Mouse (Mus musculus): ENCODE measurements around the gene Otud7a.

The Otud7a gene

DNA sequence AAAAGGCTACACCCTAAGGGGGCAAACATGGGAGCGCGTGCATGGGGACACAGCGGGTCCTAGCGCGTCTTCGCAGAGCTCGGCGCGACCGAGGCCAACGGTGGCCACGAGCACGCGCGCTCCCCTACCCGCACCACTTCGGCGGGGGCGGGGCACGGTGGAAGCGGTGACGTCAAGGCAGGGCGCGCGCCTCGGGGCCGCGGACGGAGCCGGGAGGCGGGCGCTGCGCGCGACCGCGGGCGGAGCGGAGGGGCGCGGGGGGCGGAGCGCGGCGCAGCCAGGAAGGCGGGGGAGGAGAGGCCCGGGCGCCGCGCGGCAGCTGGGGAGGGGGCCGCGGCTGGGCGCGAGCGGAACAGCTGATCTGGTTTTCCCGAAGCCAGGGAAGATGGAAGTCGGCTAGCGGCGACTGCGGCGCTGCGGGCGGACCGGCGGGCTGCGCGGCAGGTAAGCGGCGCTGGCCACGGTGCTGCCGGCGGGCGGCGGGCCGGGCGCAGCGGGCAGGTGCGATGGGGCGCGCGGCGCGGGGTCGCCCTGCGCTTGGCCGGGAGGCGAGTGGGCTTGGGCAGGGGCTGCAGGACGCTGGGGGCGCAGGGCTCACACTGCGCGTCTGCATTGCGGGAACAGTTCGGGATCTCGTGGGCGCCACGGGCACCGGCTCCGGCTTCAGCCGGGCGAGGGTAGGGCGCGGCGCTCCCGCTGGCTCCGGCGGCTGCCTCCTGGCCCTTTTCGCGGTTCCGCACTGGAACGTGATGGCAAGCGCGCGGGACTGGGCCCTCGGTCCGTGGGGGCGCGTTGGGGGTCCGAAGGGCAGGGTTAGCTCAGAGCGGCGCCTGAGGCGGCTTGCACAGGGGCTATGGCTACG lies at the start of gene Otud7a:
Otud7a (plus strand) TSS at position 268 of the 862 bp plus-strand sequence.
- peak; percentile 75 to 88 for DNase-seq (ENCODE audit: low spot score in 2 of 2)

GRCm38 (mm10) chr7:63405988-63406387 lies 38.6 kb upstream of the Otud7a start:
- no peak for DNase-seq (ENCODE audit: low spot score in 2 of 2)

DNA sequence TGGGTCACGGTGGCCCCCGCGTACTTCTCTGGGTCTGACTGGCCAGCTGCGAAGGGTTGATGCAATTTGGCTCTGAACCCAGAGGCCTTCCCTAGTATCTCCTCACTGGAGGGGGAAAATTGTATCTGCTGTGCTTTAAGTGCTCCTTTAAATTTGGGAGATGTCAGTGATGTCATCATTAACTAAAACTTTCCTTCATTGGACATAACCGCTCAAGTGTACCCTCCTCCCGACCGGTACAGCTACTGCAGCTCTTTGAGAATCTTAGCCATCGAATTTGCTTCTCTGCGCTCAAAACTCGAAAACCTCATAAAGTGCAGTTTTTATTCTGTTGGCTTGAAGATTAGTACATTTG lies 772 bp downstream of the Otud7a start:
- DNase-seq (ENCODE audit: low spot score in 2 of 2): no peak

DNA sequence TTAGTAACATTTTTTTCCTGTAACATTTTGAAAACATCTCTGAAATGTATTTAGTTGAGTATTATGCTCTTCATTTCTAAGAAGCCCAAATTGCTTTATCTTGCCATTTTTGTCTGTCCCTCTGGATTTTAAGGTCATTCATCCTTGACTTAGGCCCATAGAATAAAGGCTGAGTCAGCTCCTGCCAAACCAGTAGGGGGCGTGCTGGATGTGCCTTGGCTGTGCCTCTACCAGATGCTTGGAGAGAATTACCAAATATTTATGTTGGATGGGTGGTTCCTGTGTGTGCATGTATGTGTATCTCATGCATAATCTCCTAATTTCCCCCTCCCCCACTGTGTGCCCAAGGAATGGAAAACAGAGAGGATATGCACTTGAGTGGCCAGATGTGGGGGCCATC lies 2.4 kb downstream of the Otud7a start:
- DNase-seq (ENCODE audit: low spot score in 2 of 2): no peak

GRCm38 (mm10) chr7:63455228-63455627 lies 10.7 kb downstream of the Otud7a start:
- no peak for DNase-seq (ENCODE audit: low spot score in 2 of 2)

DNA sequence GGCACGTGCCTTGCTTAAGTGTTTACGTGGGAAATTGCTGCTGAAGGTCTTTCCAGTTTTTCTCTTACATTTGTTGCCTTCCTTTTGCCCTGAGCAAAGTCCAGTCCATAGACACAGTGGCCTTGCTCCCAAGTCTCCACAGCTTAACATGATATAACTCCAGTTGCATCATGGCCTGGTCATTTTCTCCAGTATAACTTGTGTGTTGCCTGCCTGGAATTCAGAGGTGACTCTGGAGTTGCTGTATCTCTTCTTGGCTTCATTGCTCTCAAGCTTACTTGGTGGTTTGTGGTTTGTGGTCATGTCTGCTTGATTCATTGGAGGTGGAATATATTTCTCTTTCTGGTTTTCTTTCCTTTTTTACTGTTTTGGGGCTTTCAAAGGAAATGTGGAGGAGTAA lies 17.7 kb downstream of the Otud7a start:
- DNase-seq (ENCODE audit: low spot score in 2 of 2): no peak

GRCm38 (mm10) chr7:63462684-63463083 lies 18.1 kb downstream of the Otud7a start:
- DNase-seq (ENCODE audit: low spot score in 2 of 2): no peak

DNA sequence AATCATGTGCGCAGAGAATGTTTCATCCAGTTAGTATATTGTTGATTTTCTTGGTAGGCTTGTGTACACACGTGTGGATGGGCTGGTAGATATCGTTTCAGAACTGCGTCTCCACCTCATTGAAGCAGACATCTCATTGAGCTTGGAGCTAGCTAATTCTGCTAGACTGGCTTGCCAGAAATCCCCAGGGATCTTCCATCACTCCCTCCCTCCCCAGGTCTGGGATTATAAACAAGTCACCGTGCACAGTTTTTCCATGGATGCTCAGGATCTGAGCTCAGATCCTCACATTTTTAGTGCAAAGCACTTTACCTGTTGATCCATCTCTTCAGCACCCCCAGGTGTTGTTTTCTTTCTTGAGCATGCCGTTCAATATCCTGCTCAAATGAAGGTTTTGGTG lies 22.2 kb downstream of the Otud7a start:
- no peak for DNase-seq (ENCODE audit: low spot score in 2 of 2)

GRCm38 (mm10) chr7:63468258-63468657 lies 23.7 kb downstream of the Otud7a start:
- DNase-seq (ENCODE audit: low spot score in 2 of 2): no peak

- DNase-seq (ENCODE audit: low spot score in 2 of 2): no peak
Measured at GRCm38 (mm10) chr7:63483091-63483490, 38.5 kb downstream of the Otud7a start.

GRCm38 (mm10) chr7:63497051-63497547 lies 52.5 kb downstream of the Otud7a start:
- DNase-seq (ENCODE audit: low spot score in 2 of 2): no peak

DNA sequence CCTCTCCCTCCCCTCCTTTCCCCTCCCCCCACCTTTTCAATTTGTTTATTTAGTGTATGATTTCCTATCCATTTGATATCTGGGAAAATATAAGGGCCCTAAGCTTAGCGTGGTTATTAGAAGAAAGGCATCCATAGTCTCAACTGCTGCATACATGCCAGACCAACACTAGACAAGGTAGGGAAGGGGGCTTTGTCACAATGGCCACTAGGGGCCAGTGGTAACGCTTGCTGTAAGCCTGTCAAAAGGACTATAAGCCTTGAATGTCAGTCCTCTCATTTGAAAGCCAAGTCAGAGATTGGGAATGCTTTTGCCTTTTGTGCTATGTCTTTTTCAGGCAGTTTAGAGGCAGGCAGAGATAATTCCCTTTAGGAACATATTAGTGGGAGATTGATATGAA lies 59.7 kb downstream of the Otud7a start:
- no peak for DNase-seq (ENCODE audit: low spot score in 2 of 2)

DNA sequence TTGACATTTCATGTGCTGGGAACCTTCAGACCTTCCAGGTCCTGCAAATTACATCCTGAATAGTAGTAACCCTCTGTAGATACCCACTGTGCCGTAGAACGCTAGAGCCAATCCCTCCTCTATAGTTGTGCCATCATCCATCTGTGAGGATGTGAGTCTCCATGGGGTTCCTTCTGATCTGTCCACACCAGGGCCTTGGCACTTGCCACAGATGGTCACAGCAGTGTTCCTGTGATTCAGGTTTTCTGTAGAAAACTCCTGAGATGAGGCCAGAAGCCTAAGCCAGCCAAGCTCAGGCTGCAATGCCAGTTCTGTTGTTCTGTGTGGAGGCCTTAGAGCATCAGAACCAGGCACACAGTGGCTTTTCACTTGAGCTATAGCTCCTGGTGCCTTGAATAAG lies 63.5 kb downstream of the Otud7a start:
- DNase-seq (ENCODE audit: low spot score in 2 of 2): no peak

DNA sequence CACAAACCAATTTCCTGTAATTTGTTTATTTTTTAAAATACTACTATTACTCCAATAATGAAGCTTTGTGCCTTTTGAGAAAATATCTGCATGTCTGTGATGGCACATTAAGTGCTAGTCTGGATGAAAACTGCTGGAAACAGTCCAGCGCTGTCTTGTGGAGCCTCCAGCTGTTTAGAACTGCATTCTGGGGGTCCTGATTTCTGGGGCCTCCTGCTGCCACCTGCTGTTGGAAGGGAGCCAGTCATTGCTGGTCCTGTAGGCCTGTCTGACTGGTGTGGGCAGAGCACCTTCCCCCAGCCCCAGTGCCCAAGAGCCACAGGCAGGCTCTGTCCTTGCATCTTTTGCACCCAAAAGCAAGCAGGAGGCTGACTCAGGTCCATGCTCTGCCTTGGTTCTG lies 65.3 kb downstream of the Otud7a start:
- DNase-seq (ENCODE audit: low spot score in 2 of 2): no peak

GRCm38 (mm10) chr7:63511458-63511857 lies 66.9 kb downstream of the Otud7a start:
- DNase-seq (ENCODE audit: low spot score in 2 of 2): no peak

GRCm38 (mm10) chr7:63512561-63512960 lies 68.0 kb downstream of the Otud7a start:
- no peak for DNase-seq (ENCODE audit: low spot score in 2 of 2)

DNA sequence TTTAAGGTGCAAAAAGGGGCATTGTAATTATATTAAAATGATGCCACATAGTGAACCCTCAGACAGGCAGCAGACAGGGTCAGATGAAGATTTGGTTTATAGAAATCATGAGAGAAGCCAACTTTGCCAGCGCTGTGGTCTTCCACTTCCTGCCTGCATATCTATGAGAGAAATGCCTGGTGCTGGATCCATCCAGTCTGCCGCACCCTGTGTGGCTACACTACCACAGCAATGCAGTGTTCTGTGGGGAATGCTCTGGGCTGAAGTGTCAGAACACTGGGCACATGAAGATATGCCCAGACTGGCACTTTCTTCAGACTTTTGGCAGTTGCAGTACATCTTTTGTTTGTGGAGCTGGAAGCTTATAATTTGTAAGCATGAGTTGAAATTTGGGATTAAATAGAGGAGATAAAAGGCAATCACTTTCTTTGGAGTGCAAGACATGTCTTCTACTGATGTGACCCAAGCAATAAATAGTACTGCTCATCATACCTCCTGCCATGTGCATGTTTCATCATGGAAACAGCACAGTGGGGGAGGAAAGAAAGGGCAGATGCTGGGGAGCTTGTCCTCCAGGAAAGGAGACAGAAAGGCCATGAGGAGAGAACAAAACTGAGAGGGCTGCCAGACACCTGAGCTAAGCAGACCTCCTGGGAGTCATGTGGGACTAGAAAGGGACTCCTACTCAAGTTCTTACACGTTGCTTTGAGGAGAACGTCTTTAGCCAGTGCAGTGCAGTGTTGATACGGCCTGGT lies 71.8 kb downstream of the Otud7a start:
- no peak for DNase-seq (ENCODE audit: low spot score in 2 of 2)

DNA sequence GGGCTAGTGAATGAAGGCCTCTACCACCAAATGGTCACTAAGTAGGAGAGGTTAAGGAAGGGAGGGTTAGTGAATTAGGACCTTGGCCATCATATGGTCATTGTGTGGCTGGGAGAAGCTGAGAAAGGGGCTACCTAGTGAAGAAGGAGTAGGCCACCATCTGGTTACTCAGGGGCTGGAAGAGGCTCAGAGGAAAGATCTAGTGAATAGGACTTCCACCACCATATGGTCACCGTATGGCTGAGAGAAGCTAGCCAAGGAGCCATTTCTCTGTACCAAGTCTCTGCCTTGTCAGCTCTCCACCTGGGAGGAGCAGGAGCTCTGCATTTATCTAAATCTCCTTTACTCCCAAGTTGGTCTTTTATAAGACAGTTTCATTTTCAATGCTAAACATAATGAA lies 75.7 kb downstream of the Otud7a start:
- DNase-seq (ENCODE audit: low spot score in 2 of 2): no peak

DNA sequence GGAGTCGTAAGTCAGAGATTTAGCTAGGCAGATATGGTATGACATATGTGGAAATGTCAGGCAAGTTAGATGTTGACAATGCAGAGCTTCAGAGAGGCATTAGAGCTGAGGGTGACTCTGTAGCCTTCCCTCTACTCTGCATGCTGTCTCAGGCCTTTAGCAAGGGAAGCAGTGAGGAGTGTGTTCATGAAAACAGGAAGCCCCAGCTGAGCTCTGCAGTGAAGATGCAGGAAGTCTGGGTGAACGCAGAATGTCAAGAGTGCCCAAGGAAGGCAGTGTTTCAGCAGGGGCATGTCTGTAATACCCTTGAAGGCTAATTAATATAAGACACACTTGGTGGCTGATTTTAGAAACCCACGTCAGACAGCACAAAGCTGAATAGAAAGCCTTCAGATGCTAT lies 77.9 kb downstream of the Otud7a start:
- no peak for DNase-seq (ENCODE audit: low spot score in 2 of 2)

- DNase-seq (ENCODE audit: low spot score in 2 of 2): no peak
Measured at GRCm38 (mm10) chr7:63523051-63523450, 78.5 kb downstream of the Otud7a start.

GRCm38 (mm10) chr7:63540293-63540692 lies 95.7 kb downstream of the Otud7a start:
- no peak for DNase-seq (ENCODE audit: low spot score in 2 of 2)

DNA sequence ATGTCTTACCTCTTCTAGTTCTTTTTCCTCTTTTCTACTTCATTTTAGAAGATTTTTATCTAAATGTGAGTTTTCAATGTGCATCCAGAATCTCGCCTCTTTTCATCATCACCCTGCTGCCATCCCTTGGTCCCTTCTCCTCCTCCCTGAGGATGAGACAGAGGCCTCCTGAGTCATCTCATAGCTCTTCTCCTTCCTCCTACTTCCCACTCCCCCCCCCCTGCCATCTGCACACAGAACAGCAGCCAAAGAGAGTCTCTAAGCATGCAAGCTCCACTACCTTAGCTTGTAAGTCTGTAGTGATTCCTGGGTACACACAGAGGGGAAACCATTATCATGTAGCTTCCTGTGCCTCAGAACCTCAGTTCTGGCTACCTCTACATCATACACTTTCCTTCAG lies 109.9 kb downstream of the Otud7a start:
- no peak for DNase-seq (ENCODE audit: low spot score in 2 of 2)

- no peak for DNase-seq (ENCODE audit: low spot score in 2 of 2)
Measured at GRCm38 (mm10) chr7:63556324-63556723, 111.8 kb downstream of the Otud7a start.
